Mouse (Mus musculus) mouse trophoblast stem cell (cell line): ENCODE results near the gene Thap8.
"Not testable (repeated sequence)": the region's sequence is repeated elsewhere in the genome, so short reads cannot be mapped to it uniquely, and the experiment has no call there.

ENCODE experiments used
- in situ Hi-C, 2 experiments: fragments of 300-500 bp; cut with MseI, MboI; formaldehyde crosslinking; loops; 2 replicates in 1 of 2; 3 replicates in 1 of 2; pipeline ENCODE4 v1.15.1; 2025

The Thap8 gene

GRCm38 (mm10) chr7:30279951-30280669 lies at the start of gene Thap8, which contains the start of gene Wdr62:
Gene Thap8, plus strand, starts transcription at chr7:30280094.
Gene Wdr62, minus strand, starts transcription at chr7:30280419.
- in situ Hi-C loops, result no loop called here

- in situ Hi-C loops, result no loop called here
Observed at GRCm38 (mm10) chr7:30231328-30231668, 48.6 kb upstream of the Thap8 start.

- in situ Hi-C loops, result no loop called here
Observed at GRCm38 (mm10) chr7:30231669-30232454, 48.0 kb upstream of the Thap8 start, which contains the start of the genes Polr2i and Tbcb. Gene Polr2i, plus strand, starts transcription at chr7:30231948. Gene Tbcb, minus strand, starts transcription at chr7:30232272.

GRCm38 (mm10) chr7:30232631-30233148 lies 47.2 kb upstream of the Thap8 start:
- in situ Hi-C loops, result no loop called here

- in situ Hi-C loops, result no loop called here
Observed at GRCm38 (mm10) chr7:30233387-30233786, 46.5 kb upstream of the Thap8 start.

- in situ Hi-C loops, result no loop called here
Observed at GRCm38 (mm10) chr7:30234276-30234858, 45.5 kb upstream of the Thap8 start.

- in situ Hi-C loops, result no loop called here
Observed at GRCm38 (mm10) chr7:30235091-30235490, 44.8 kb upstream of the Thap8 start.

GRCm38 (mm10) chr7:30235625-30236024 lies 44.3 kb upstream of the Thap8 start, which contains the start of gene Ovol3:
Gene Ovol3, minus strand, starts transcription at chr7:30235725.
- in situ Hi-C loops, result no loop called here

GRCm38 (mm10) chr7:30237374-30237773 lies 42.5 kb upstream of the Thap8 start:
- in situ Hi-C loops, result not testable (repeated sequence)

GRCm38 (mm10) chr7:30251956-30252954 lies 27.6 kb upstream of the Thap8 start:
- in situ Hi-C loops, result no loop called here

GRCm38 (mm10) chr7:30265041-30265440 lies 14.9 kb upstream of the Thap8 start:
- in situ Hi-C loops, result no loop called here

GRCm38 (mm10) chr7:30265531-30265930 lies 14.4 kb upstream of the Thap8 start:
- in situ Hi-C loops, result no loop called here

GRCm38 (mm10) chr7:30265935-30266334 lies 14.0 kb upstream of the Thap8 start:
- in situ Hi-C loops, result no loop called here

- in situ Hi-C loops, result no loop called here
Observed at GRCm38 (mm10) chr7:30266780-30267179, 13.1 kb upstream of the Thap8 start.

- in situ Hi-C loops, result no loop called here
Observed at GRCm38 (mm10) chr7:30269641-30270040, 10.3 kb upstream of the Thap8 start.

GRCm38 (mm10) chr7:30274383-30274782 lies 5.5 kb upstream of the Thap8 start:
- in situ Hi-C loops, result no loop called here

GRCm38 (mm10) chr7:30278911-30279310 lies 983 bp upstream of the Thap8 start:
- in situ Hi-C loops, result no loop called here

- in situ Hi-C loops, result no loop called here
Observed at GRCm38 (mm10) chr7:30279536-30279935, 358 bp upstream of the Thap8 start.

- in situ Hi-C loops, result no loop called here
Observed at GRCm38 (mm10) chr7:30280670-30281138, 810 bp downstream of the Thap8 start.

- in situ Hi-C loops, result no loop called here
Observed at GRCm38 (mm10) chr7:30281522-30281921, 1.6 kb downstream of the Thap8 start.

- in situ Hi-C loops, result no loop called here
Observed at GRCm38 (mm10) chr7:30282740-30283139, 2.8 kb downstream of the Thap8 start.
